In the genomic region with DNA sequence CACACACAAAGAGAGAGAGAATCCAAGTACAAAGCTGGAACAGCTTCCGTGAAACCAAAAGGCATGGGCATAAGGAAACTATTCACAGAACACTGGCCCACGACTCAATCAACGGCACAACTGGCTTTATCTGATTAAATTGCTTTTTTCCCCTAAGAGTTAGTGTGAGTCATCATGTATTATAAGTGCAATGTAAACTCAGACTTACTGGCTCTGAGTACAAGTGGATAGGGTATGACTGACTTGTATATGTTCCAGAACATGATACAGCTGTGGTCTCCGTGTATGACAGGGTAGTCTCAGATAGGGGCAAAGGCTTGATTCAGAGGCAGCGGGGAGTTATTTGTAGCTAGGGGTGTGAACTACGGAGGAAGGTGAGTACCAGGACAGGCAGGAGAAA, we compare ENCODE assay signal across 19 mouse cellular contexts.
A peak's percentile ranks its signal among the peaks of the same experiment; 100 is the strongest.
DNase-seq lines count a peak whose midpoint lies in the region; ATAC-seq and TF ChIP-seq lines count a peak whose summit lies in the region.
"Had no signal": no experiment of that assay in that cellular context is flagged by ENCODE, and none has a peak within 500 bp of the region (broad histone marks: within the 10 kb centered on the region; RNA-seq: fewer than 3 reads in every experiment).

No protein-coding gene starts in this region.

- H3K27ac ChIP-seq in embryonic facial prominence, embryonic 11.5 days (replicated peaks; ENCODE audit: low read depth, low read length) = no peak overlapping the region
- H3K27ac ChIP-seq in embryonic facial prominence, embryonic 10.5 days (replicated peaks) = no peak overlapping the region
- H3K27ac ChIP-seq in lung, embryonic 14.5 days (ENCODE audit: low read depth) = peak overlapping the region; percentile 76
- H3K27ac ChIP-seq in embryonic facial prominence, embryonic 15.5 days (replicated peaks) = no peak overlapping the region
- H3K27ac ChIP-seq in stomach, embryonic 15.5 days = peak overlapping the region; percentile 57; the same call in 1 of the 2 replicates
- H3K27ac ChIP-seq in hindbrain, postnatal 0 days = no peak overlapping the region
- no peak overlapping the region for H3K27ac ChIP-seq in gastrocnemius, adult 2 months
- H3K27ac ChIP-seq: liver, embryonic 13.5 days; midbrain, embryonic 10.5 days had no signal

- TF ChIP-seq CTCF in lung, embryonic 14.5 days (IDR thresholded peaks at IDR 0.05; ENCODE audit: low read depth) = no peak
- TF ChIP-seq CTCF in hindbrain, postnatal 0 days (IDR thresholded peaks at IDR 0.05; ENCODE audit: low read depth) = no peak
- TF ChIP-seq CTCF in gastrocnemius, adult 2 months (IDR thresholded peaks at IDR 0.05) = no peak

- 54% methylated on average over 6 of the region's 6 CpGs for WGBS in embryonic facial prominence, embryonic 11.5 days
- 71% methylated on average over 6 of the region's 6 CpGs for WGBS in embryonic facial prominence, embryonic 10.5 days
- 25% methylated on average over 6 of the region's 6 CpGs for WGBS in lung, embryonic 14.5 days
- WGBS in embryonic facial prominence, embryonic 15.5 days = 34% methylated on average over 6 of the region's 6 CpGs
- 22% methylated on average over 6 of the region's 6 CpGs for WGBS in stomach, embryonic 15.5 days
- WGBS in hindbrain, postnatal 0 days = 85% methylated on average over 6 of the region's 6 CpGs

- no peak for ATAC-seq in embryonic facial prominence, embryonic 11.5 days (replicated peaks; ENCODE audit: insufficient number of reproducible peaks, low FRiP score, low TSS enrichment, low read depth)
- peak; percentile 99 for ATAC-seq in lung, embryonic 14.5 days (ENCODE audit: insufficient read depth)
- 0 out of 2 replicates have a peak, but pooled peaks have one; percentile 29 for ATAC-seq in embryonic facial prominence, embryonic 15.5 days (ENCODE audit: insufficient number of reproducible peaks, low FRiP score, low TSS enrichment, low read depth)
- peak; percentile 83 for ATAC-seq in stomach, embryonic 15.5 days (ENCODE audit: insufficient read depth, low FRiP score, low read depth)
- no peak for ATAC-seq in hindbrain, postnatal 0 days
- ATAC-seq: forebrain, embryonic 16.5 days; hindbrain, embryonic 16.5 days had no signal

- intact Hi-C loops in gastrocnemius, adult 2 months (cut with DNase I) = no loop called here

- no peak overlapping the region for H3K9ac ChIP-seq in embryonic facial prominence, embryonic 11.5 days (replicated peaks; ENCODE audit: low read length)
- H3K9ac ChIP-seq in lung, embryonic 14.5 days = no peak overlapping the region
- no peak overlapping the region for H3K9ac ChIP-seq in embryonic facial prominence, embryonic 15.5 days
- H3K9ac ChIP-seq in stomach, embryonic 15.5 days = no peak overlapping the region
- H3K9ac ChIP-seq in hindbrain, postnatal 0 days (replicated peaks; ENCODE audit: low read length) = no peak overlapping the region
- H3K9ac ChIP-seq: liver, embryonic 13.5 days had no signal

- no peak overlapping the region for H3K4me3 ChIP-seq in embryonic facial prominence, embryonic 11.5 days (ENCODE audit: low read depth, low read length)
- H3K4me3 ChIP-seq in embryonic facial prominence, embryonic 10.5 days = no peak overlapping the region
- H3K4me3 ChIP-seq in lung, embryonic 14.5 days (ENCODE audit: low read depth, low read length) = no peak overlapping the region
- H3K4me3 ChIP-seq in embryonic facial prominence, embryonic 15.5 days (replicated peaks) = no peak overlapping the region
- no peak overlapping the region for H3K4me3 ChIP-seq in stomach, embryonic 15.5 days (replicated peaks)
- no peak overlapping the region for H3K4me3 ChIP-seq in hindbrain, postnatal 0 days (ENCODE audit: low read length)
- no peak overlapping the region for H3K4me3 ChIP-seq in gastrocnemius, adult 2 months
- H3K4me3 ChIP-seq: liver, embryonic 13.5 days; midbrain, embryonic 10.5 days had no signal

- DNase-seq in embryonic facial prominence, embryonic 11.5 days (ENCODE audit: low spot score) = peak; percentile 8
- no peak for DNase-seq in embryonic facial prominence, embryonic 10.5 days (ENCODE audit: low spot score)
- DNase-seq in lung, embryonic 14.5 days = peak; percentile 87
- no peak for DNase-seq in lung, adult 18-20 months
- no peak for DNase-seq in hindbrain, postnatal 0 days (ENCODE audit: low spot score)
- DNase-seq in gastrocnemius, adult 2 months = no peak
- DNase-seq: cerebellum, adult 2 months; cerebellum, postnatal 36 days; gastrocnemius, postnatal 36 days; kidney, adult 9 months; liver, embryonic 13.5 days; lung, postnatal 36 days; thymus, adult 18-20 months had no signal

- no peaks in the 10 kb centered on the region for H3K9me3 ChIP-seq in embryonic facial prominence, embryonic 11.5 days (replicated peaks; ENCODE audit: control insufficient read depth, low read length)
- no peaks in the 10 kb centered on the region for H3K9me3 ChIP-seq in embryonic facial prominence, embryonic 10.5 days
- H3K9me3 ChIP-seq in lung, embryonic 14.5 days (ENCODE audit: low read depth, low read length) = no peaks in the 10 kb centered on the region
- H3K9me3 ChIP-seq in embryonic facial prominence, embryonic 15.5 days (replicated peaks) = no peaks in the 10 kb centered on the region
- H3K9me3 ChIP-seq in stomach, embryonic 15.5 days = no peaks in the 10 kb centered on the region
- H3K9me3 ChIP-seq in hindbrain, postnatal 0 days (ENCODE audit: low read length) = no peaks in the 10 kb centered on the region
- H3K9me3 ChIP-seq: G1E; liver, embryonic 13.5 days; midbrain, embryonic 10.5 days had no signal

- H3K27me3 ChIP-seq in embryonic facial prominence, embryonic 11.5 days (ENCODE audit: control insufficient read depth, insufficient read depth, low read length) = no peaks in the 10 kb centered on the region
- no peaks in the 10 kb centered on the region for H3K27me3 ChIP-seq in embryonic facial prominence, embryonic 10.5 days (replicated peaks; ENCODE audit: low read depth, poor library complexity, severe bottlenecking)
- no peaks in the 10 kb centered on the region for H3K27me3 ChIP-seq in lung, embryonic 14.5 days (ENCODE audit: insufficient read depth, low read length)
- no peaks in the 10 kb centered on the region for H3K27me3 ChIP-seq in embryonic facial prominence, embryonic 15.5 days
- H3K27me3 ChIP-seq in stomach, embryonic 15.5 days (replicated peaks) = no peaks in the 10 kb centered on the region
- no peaks in the 10 kb centered on the region for H3K27me3 ChIP-seq in hindbrain, postnatal 0 days (ENCODE audit: insufficient read depth, low read length)
- H3K27me3 ChIP-seq: liver, embryonic 13.5 days had no signal

- H3K4me1 ChIP-seq in embryonic facial prominence, embryonic 11.5 days (ENCODE audit: control insufficient read depth, insufficient read depth, low read length) = no peaks in the 10 kb centered on the region
- no peaks in the 10 kb centered on the region for H3K4me1 ChIP-seq in embryonic facial prominence, embryonic 10.5 days
- H3K4me1 ChIP-seq in lung, embryonic 14.5 days (ENCODE audit: insufficient read depth) = no peaks in the 10 kb centered on the region
- H3K4me1 ChIP-seq in embryonic facial prominence, embryonic 15.5 days = no peaks in the 10 kb centered on the region
- no peaks in the 10 kb centered on the region for H3K4me1 ChIP-seq in stomach, embryonic 15.5 days
- no peaks in the 10 kb centered on the region for H3K4me1 ChIP-seq in hindbrain, postnatal 0 days (ENCODE audit: insufficient read depth, low read length)
- H3K4me1 ChIP-seq: liver, embryonic 13.5 days; midbrain, embryonic 10.5 days had no signal

- no peak overlapping the region for H3K4me2 ChIP-seq in embryonic facial prominence, embryonic 11.5 days (ENCODE audit: low read depth, low read length)
- peak overlapping the region; percentile 43 for H3K4me2 ChIP-seq in lung, embryonic 14.5 days
- no peak overlapping the region for H3K4me2 ChIP-seq in embryonic facial prominence, embryonic 15.5 days (replicated peaks)
- peak overlapping the region; percentile 24; the same call in 1 of the 2 replicates for H3K4me2 ChIP-seq in stomach, embryonic 15.5 days
- H3K4me2 ChIP-seq in hindbrain, postnatal 0 days (ENCODE audit: low read depth, low read length) = no peak overlapping the region
- H3K4me2 ChIP-seq: liver, embryonic 13.5 days had no signal

- H3K36me3 ChIP-seq in embryonic facial prominence, embryonic 11.5 days (replicated peaks; ENCODE audit: control insufficient read depth, insufficient read depth, low read depth, low read length) = no peaks in the 10 kb centered on the region
- no peaks in the 10 kb centered on the region for H3K36me3 ChIP-seq in embryonic facial prominence, embryonic 10.5 days (replicated peaks)
- H3K36me3 ChIP-seq in lung, embryonic 14.5 days (ENCODE audit: insufficient read depth) = no peaks in the 10 kb centered on the region
- H3K36me3 ChIP-seq in embryonic facial prominence, embryonic 15.5 days = no peaks in the 10 kb centered on the region
- no peaks in the 10 kb centered on the region for H3K36me3 ChIP-seq in stomach, embryonic 15.5 days
- H3K36me3 ChIP-seq in hindbrain, postnatal 0 days (ENCODE audit: insufficient read depth, low read length) = no peaks in the 10 kb centered on the region
- H3K36me3 ChIP-seq: G1E; liver, embryonic 13.5 days; midbrain, embryonic 10.5 days had no signal

Comparison
In these comparisons a context has a peak if more than half of its experiments do, and no peak if none do; other contexts are left out.
1. ATAC-seq: peak in lung, embryonic 14.5 days (single experiment), embryonic facial prominence, embryonic 15.5 days (single experiment) and stomach, embryonic 15.5 days (single experiment); none in embryonic facial prominence, embryonic 11.5 days (single experiment) and hindbrain, postnatal 0 days (single experiment).
2. DNase-seq: peak in embryonic facial prominence, embryonic 11.5 days (single experiment) and lung, embryonic 14.5 days (single experiment); none in embryonic facial prominence, embryonic 10.5 days (single experiment), lung, adult 18-20 months (0 of 2), hindbrain, postnatal 0 days (single experiment) and gastrocnemius, adult 2 months (single experiment).
3. H3K27ac ChIP-seq: peak in lung, embryonic 14.5 days (single experiment) and stomach, embryonic 15.5 days (single experiment); none in embryonic facial prominence, embryonic 11.5 days (single experiment), embryonic facial prominence, embryonic 10.5 days (single experiment), embryonic facial prominence, embryonic 15.5 days (single experiment), hindbrain, postnatal 0 days (single experiment) and gastrocnemius, adult 2 months (single experiment).
4. H3K4me2 ChIP-seq: peak in lung, embryonic 14.5 days (single experiment) and stomach, embryonic 15.5 days (single experiment); none in embryonic facial prominence, embryonic 11.5 days (single experiment), embryonic facial prominence, embryonic 15.5 days (single experiment) and hindbrain, postnatal 0 days (single experiment).